Mouse (Mus musculus) heart, embryonic 11.5 days (tissue): ENCODE measurements at regions not wholly inside any gene's neighbourhood (a gene's known extent, or its start where the extent isn't known, plus 50 kb on each side); places are given as distances from the start of the nearest gene placed in this dataset.

ENCODE experiments used
- ATAC-seq: fragments of 200-750 bp; cut with Nextera tagmentation; replicated peaks from 2 replicates; pipeline ENCODE4 v1.8.0; 2017; ENCODE audit warnings: moderate library complexity; ENCODE audit not compliant: insufficient number of reproducible peaks, low FRiP score, low TSS enrichment
- H3K27ac ChIP-seq: fragments of 300-500 bp; sonication (generic); 2 replicates; pipeline ENCODE4 v1.5.1; 2014; ENCODE audit warnings: mild to moderate bottlenecking, low read depth, low read length
- H3K27me3 ChIP-seq: fragments of 300-500 bp; sonication (generic); 2 replicates; pipeline ENCODE4 v1.6.1; 2014; ENCODE audit warnings: mild to moderate bottlenecking, low read length, mixed read lengths; ENCODE audit not compliant: control insufficient read depth, insufficient read depth
- H3K36me3 ChIP-seq: fragments of 300-500 bp; sonication (generic); 2 replicates; pipeline ENCODE4 v1.6.1; 2014; ENCODE audit warnings: mild to moderate bottlenecking, low read length, moderate library complexity, mixed read lengths; ENCODE audit not compliant: control insufficient read depth, insufficient read depth
- H3K4me1 ChIP-seq: fragments of 300-500 bp; sonication (generic); 2 replicates; pipeline ENCODE4 v1.6.1; 2014; ENCODE audit warnings: low read length; ENCODE audit not compliant: control insufficient read depth, insufficient read depth
- H3K4me2 ChIP-seq: fragments of 300-500 bp; sonication (generic); 2 replicates; pipeline ENCODE4 v1.6.1; 2014; ENCODE audit warnings: mild to moderate bottlenecking, moderate library complexity
- H3K4me3 ChIP-seq: fragments of 300-500 bp; sonication (generic); 2 replicates; pipeline ENCODE4 v1.5.1; 2014; ENCODE audit warnings: low read depth, low read length
- H3K9ac ChIP-seq: fragments of 300-500 bp; sonication (generic); 2 replicates; pipeline ENCODE4 v1.6.1; 2014; ENCODE audit warnings: mild to moderate bottlenecking, low read depth, low read length, moderate library complexity
- H3K9me3 ChIP-seq: fragments of 300-500 bp; sonication (generic); replicated peaks from 2 replicates; pipeline ENCODE4 v1.6.1; 2016; ENCODE audit warnings: low read length; ENCODE audit not compliant: control insufficient read depth
- WGBS: fragments of 180-500 bp; shearing (Covaris S2); extraction: QIAGEN DNeasy Blood & Tissue Kit; methylation state at CpG from one replicate; pipeline ENCODE4 v1.1.7; 2014; ENCODE audit not compliant: insufficient replicate concordance; 5-methylcytosine and 5-hydroxymethylcytosine counted together

DNA sequence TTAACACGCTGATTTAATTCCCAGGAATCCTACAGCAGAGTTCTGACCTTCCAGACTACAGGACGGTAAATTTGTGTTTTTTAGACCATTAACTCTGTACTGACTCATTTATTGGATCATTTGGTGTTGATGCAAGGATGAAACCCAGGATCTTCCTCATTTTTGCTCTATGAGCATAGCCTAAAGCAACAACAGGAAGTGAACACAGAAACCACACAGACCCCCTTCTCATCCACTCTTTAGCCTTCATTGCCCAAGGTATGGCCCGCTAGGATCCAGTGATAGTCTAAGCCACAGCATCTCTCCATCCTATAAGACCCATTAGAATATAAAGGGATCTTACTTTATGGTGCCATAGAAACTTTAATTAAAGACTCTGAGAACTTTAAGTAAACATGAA is 56.5 kb upstream of the Grin2b start:
- H3K27me3 ChIP-seq, result no peaks in the 10 kb centered on the region
- H3K4me3 ChIP-seq, result no peak overlapping the region
- WGBS, result 63% methylated on average over 3 of the region's 3 CpGs
- no peaks in the 10 kb centered on the region for H3K4me1 ChIP-seq
- no peaks in the 10 kb centered on the region for H3K9me3 ChIP-seq
- no peak overlapping the region for H3K27ac ChIP-seq
- H3K4me2 ChIP-seq, result no peak overlapping the region
- H3K36me3 ChIP-seq, result no peaks in the 10 kb centered on the region
- ATAC-seq, result no peak
- no peak overlapping the region for H3K9ac ChIP-seq

DNA sequence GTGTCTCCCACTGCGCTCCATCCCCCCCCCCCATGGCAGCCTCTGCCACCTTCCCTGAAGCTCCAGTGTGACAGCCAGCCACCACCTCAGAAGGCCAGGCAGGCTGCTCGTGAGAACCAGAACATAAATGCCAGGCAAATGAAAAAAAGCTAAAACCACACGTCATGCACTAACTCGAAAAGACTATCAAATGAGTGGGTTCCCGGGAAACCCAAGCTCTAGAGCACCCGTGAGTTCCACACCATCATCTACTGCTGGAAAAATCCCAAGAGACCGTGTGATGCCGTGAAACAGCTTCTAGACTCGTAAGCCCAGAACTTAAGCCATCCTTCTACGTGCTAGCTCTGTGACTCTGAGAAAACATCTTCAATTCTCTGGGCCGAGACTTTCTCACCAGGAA is 62.2 kb upstream of the Grin2b start:
- no peak for ATAC-seq
- no peak overlapping the region for H3K4me2 ChIP-seq
- no peak overlapping the region for H3K27ac ChIP-seq
- H3K9ac ChIP-seq, result no peak overlapping the region
- no peaks in the 10 kb centered on the region for H3K27me3 ChIP-seq
- WGBS, result 85% methylated on average over 11 of the region's 11 CpGs
- no peaks in the 10 kb centered on the region for H3K36me3 ChIP-seq
- no peaks in the 10 kb centered on the region for H3K9me3 ChIP-seq
- H3K4me3 ChIP-seq, result no peak overlapping the region
- no peaks in the 10 kb centered on the region for H3K4me1 ChIP-seq

DNA sequence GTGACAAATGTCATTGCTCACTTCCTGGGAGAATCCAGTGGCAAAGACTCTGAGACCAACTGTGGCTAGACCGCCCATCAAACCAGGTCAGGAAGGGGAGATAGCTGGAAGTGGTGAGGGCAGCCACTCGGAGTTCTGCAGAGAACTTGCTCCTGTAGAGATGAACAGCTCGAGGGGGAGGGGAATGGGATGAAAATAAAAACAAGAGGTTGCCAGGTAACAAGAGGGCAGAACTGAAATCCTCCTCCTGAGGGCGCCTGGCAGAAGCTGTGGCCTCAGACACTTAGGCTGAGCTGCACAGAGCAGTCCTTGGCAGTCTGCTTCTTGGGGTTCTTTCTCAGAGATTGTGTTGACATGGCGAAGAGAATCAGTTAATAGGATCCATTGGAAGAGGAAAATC is 65.7 kb upstream of the Grin2b start:
- H3K4me1 ChIP-seq, result no peaks in the 10 kb centered on the region
- H3K9me3 ChIP-seq, result no peaks in the 10 kb centered on the region
- no peaks in the 10 kb centered on the region for H3K36me3 ChIP-seq
- H3K27me3 ChIP-seq, result no peaks in the 10 kb centered on the region
- ATAC-seq, result peak; percentile 59
- no peak overlapping the region for H3K9ac ChIP-seq
- no peak overlapping the region for H3K4me2 ChIP-seq
- 26% methylated on average over 5 of the region's 5 CpGs for WGBS
- no peak overlapping the region for H3K27ac ChIP-seq
- no peak overlapping the region for H3K4me3 ChIP-seq

DNA sequence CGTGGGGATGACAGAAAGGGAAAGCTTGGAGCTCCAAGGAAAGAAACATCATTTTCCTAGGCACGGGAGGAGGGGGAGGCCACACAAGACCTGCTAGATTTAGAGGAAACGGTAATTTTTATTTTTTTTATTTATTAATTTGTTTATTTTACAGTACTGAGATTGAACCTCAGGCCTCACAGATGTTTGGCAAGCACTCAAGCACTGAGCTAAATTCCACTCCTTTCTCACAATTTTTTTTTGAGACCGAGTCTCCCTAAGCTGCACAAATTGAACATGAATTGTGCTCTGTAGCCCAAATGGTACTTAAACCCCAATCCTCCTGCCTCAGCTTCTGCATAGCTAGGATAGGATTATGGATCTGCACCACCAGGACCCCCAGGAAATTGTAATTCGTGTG is 66.1 kb upstream of the Grin2b start:
- Histone ChIP-seq H3K9ac (no peak overlapping the region), H3K4me3 (no peak overlapping the region), H3K36me3 (no peaks in the 10 kb centered on the region), H3K9me3 (no peaks in the 10 kb centered on the region), H3K27me3 (no peaks in the 10 kb centered on the region), H3K27ac (no peak overlapping the region), H3K4me1 (no peaks in the 10 kb centered on the region), H3K4me2 (no peak overlapping the region)
- 68% methylated on average over 5 of the region's 5 CpGs for WGBS
- ATAC-seq, result no peak

DNA sequence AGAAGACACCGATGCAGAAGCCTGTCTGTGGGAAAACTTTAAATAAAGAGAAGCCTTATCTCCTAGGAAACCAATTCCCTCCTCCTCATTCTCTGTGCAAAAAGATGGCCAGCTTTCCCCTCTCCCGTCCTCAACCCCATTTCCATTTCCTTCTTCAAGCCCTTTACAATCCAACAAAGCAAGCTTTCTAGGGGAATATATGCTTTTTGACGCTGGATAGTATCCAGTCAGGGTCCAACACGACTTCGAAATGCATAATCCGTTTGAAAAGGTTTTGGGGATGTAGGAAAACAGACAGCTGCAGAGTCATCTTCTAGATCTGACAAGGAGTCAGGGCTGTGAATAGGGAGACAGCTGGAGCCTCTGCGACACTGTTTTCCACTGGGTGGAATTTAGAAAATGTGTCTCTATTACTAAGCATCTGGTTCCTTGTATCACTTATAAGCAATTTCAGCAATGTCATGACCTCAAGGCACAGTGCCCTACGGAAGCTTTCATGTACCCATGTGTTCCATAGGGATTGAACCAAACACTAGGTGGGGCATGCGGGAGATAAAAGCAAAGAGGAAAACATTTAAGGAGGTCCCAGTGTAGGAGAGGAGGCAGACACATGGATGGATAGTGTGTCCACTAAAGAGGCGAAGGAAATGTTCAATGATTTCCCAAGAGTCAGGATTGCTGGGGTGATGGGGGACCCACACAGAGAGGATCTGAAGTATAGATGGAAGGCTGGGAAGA is 68.4 kb upstream of the Grin2b start:
- ATAC-seq, result no peak
- WGBS, result 69% methylated on average over 10 of the region's 10 CpGs
- Histone ChIP-seq H3K36me3 (no peaks in the 10 kb centered on the region), H3K9me3 (no peaks in the 10 kb centered on the region), H3K27me3 (no peaks in the 10 kb centered on the region), H3K27ac (no peak overlapping the region), H3K4me3 (no peak overlapping the region), H3K4me2 (no peak overlapping the region), H3K4me1 (no peaks in the 10 kb centered on the region), H3K9ac (no peak overlapping the region)

DNA sequence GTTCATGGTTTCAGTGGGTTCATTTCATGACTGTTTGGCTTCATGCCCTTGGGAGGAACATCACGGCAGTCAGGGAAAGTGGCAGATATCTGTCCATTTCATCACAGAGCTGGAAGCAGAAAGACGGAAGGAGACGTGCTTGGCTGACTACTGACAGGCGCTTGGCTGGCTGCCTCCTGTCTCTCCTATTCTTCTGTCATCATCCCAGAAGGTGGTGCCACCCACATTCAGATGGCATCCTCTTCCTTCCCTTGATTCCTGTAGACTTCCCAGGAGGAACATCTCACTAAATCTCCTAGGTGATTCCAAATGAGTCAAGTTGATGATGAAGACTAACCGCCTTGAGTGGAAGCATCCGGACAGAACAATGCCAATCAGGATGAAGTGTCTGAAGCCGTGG is 71.6 kb upstream of the Grin2b start:
- no peaks in the 10 kb centered on the region for H3K4me1 ChIP-seq
- no peak overlapping the region for H3K4me2 ChIP-seq
- H3K4me3 ChIP-seq, result no peak overlapping the region
- ATAC-seq, result no peak
- no peaks in the 10 kb centered on the region for H3K36me3 ChIP-seq
- H3K27ac ChIP-seq, result no peak overlapping the region
- no peaks in the 10 kb centered on the region for H3K9me3 ChIP-seq
- no peak overlapping the region for H3K9ac ChIP-seq
- 78% methylated on average over 7 of the region's 7 CpGs for WGBS
- no peaks in the 10 kb centered on the region for H3K27me3 ChIP-seq

DNA sequence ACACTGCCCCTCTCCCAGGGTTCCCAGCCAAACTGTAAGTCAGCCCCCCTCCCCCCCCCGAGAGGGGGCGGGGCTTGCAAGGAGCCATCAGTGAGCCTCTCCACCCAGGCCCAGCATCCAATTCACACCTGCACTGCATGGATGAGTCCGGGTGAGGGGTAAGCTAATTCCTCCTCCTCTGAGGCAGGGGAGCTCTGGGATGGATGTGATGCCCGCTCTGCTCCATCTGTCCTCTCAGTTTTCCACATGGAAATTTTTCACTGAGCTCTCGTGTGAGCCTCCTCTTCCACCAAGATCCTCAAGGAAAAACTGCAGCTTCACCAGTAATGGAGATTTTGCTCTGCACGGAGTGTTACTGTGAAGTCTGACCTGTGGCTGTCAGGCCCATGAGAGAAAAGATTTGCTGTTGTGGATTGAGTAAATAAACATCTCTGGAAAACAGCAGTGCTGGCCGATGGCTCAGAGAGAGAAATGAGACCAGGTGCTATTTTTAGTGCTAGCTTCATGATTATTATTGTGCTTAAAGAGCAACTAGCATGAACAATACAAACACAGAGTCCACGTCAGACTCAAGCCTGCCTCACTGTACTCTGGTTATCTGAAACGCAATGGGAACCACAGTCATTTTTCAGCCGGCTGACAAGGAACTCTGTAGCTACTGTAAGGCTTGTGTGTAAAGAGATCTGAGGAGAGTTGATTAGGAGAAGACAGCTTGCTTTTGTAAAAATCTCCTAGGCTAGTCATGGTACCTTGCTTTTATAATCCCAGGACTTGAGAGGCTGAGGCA is 71.4 kb upstream of the Gm8994 start:
- no peak overlapping the region for H3K4me2 ChIP-seq
- no peaks in the 10 kb centered on the region for H3K27me3 ChIP-seq
- no peak overlapping the region for H3K27ac ChIP-seq
- H3K4me3 ChIP-seq, result no peak overlapping the region
- H3K9ac ChIP-seq, result no peak overlapping the region
- no peaks in the 10 kb centered on the region for H3K36me3 ChIP-seq
- 29% methylated on average over 10 of the region's 10 CpGs for WGBS
- H3K9me3 ChIP-seq, result no peaks in the 10 kb centered on the region
- no peak for ATAC-seq
- 0 out of 2 replicates have a peak, but pooled peaks cover 3% of the 10 kb centered on the region for H3K4me1 ChIP-seq

DNA sequence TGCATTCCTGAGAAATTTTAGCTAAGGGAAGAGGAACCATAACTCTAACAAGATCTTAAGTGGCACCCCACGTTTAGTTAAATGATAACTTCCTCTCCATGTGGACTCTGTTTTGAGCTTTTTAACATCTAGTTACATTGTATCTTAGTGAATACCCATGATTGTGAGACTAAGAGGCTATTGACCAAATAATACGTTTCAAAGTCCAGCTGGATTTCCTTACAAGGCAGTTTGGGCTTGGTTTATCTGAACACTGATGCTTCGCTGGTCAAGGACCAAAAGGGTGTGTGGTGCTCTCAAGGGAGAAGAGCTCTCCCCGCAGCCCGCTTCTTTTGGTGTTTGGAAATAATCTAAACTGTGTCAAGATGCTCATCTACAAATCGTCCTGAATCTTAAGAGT is 51.6 kb upstream of the Gm8994 start:
- no peaks in the 10 kb centered on the region for H3K36me3 ChIP-seq
- H3K9ac ChIP-seq, result no peak overlapping the region
- 80% methylated on average over 6 of the region's 6 CpGs for WGBS
- H3K4me2 ChIP-seq, result no peak overlapping the region
- no peak for ATAC-seq
- no peaks in the 10 kb centered on the region for H3K4me1 ChIP-seq
- no peak overlapping the region for H3K27ac ChIP-seq
- H3K4me3 ChIP-seq, result no peak overlapping the region
- H3K9me3 ChIP-seq, result no peaks in the 10 kb centered on the region
- H3K27me3 ChIP-seq, result no peaks in the 10 kb centered on the region

DNA sequence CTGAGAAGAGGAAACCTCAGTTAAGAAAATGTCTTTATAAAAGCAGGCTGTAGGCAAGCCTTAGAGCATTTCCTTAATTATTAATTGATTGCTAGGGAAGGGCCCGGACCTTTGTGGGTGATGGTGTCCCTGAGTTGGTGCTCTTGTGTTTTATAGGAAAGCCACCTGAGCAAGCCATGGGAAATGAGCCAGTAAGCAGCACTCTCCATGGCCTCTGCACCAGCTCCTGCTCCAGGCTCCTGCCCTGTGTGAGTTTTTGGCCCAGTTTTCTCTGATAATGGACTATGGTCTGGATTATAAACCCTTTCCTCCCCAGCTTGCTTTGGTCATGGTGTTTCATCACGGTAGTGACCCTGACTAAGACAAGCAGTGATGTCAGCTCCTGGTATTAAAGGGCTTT is 50.6 kb upstream of the Gm8994 start:
- H3K4me2 ChIP-seq, result no peak overlapping the region
- H3K9ac ChIP-seq, result no peak overlapping the region
- H3K27ac ChIP-seq, result no peak overlapping the region
- no peaks in the 10 kb centered on the region for H3K27me3 ChIP-seq
- H3K36me3 ChIP-seq, result no peaks in the 10 kb centered on the region
- WGBS, result 72% methylated on average over 2 of the region's 2 CpGs
- H3K4me3 ChIP-seq, result no peak overlapping the region
- H3K4me1 ChIP-seq, result no peaks in the 10 kb centered on the region
- ATAC-seq, result no peak
- H3K9me3 ChIP-seq, result no peaks in the 10 kb centered on the region
